Mouse (Mus musculus): ENCODE data around the gene Actl6b.

DNA sequence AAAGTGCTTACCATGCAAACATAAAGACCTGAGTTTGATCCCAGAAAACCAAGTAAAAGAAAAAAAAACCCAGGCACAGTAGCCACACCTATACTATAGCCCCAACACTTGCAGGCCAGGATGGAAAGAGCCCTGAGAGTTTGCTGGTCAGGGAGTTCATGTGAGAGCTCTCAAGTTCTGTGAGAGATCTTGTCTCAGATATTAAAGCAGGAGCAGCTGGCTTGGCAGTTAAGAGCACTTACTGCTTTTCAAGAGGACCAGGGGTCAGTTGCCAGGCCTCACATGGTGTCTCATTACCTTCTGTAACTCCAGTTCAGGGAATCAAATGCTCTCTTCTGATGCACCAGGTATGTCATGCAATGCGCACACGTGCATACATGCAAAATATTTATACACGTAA is 18.6 kb upstream of the Actl6b start:
- TF ChIP-seq CTCF (IDR thresholded peaks at IDR 0.05; ENCODE audit: control insufficient read depth, insufficient read depth, insufficient read length) (no peak), MAX (IDR thresholded peaks at IDR 0.05) (no peak)

Measured in C2C12 (cell line).